Mouse (Mus musculus): ENCODE data around the gene Dap3.

- no peak for TF ChIP-seq GATA1 (IDR thresholded peaks at IDR 0.05; ENCODE audit: low read length)
- TF ChIP-seq TAL1 (IDR thresholded peaks at IDR 0.05; ENCODE audit: low read length), result no peak
These were observed 33.0 kb upstream of the Dap3 start for GRCm38 (mm10) chr3:88983921-88984381.

Data from erythroblast, embryonic 14.5 days (primary cell).